8 mouse cellular contexts compared by ENCODE assay signal in genomic region chr10:81069836-81070235, GRCm38 (mm10). TPM values are rescaled to one million over a fixed set of nuclear protein-coding genes. Genes with fewer than 3 reads are reported as not detected.
DNase-seq lines count a peak whose midpoint lies in the region; ATAC-seq and TF ChIP-seq lines count a peak whose summit lies in the region.

Thop1 (plus strand) TSS chr10:81070035.

- H3K4me2 ChIP-seq in embryonic facial prominence, embryonic 13.5 days = peak within 1 kb of the TSS; percentile 75
- H3K4me2 ChIP-seq in limb, embryonic 12.5 days = peak within 1 kb of the TSS; percentile 70
- peak within 1 kb of the TSS; percentile 85 for H3K4me2 ChIP-seq in midbrain, embryonic 15.5 days

- H3K9ac ChIP-seq in embryonic facial prominence, embryonic 13.5 days = peak within 1 kb of the TSS; percentile 90
- H3K9ac ChIP-seq in limb, embryonic 12.5 days (replicated peaks) = peak within 1 kb of the TSS; percentile 83
- H3K9ac ChIP-seq in midbrain, embryonic 15.5 days = peak within 1 kb of the TSS; percentile 86

- H3K27ac ChIP-seq in embryonic facial prominence, embryonic 13.5 days = no peak within 1 kb of the TSS
- H3K27ac ChIP-seq in kidney, adult 2 months (ENCODE audit: insufficient read depth, low read depth, low read length) = no peak within 1 kb of the TSS
- peak within 1 kb of the TSS; percentile 62; the same call in 1 of the 2 replicates for H3K27ac ChIP-seq in limb, embryonic 12.5 days
- H3K27ac ChIP-seq in midbrain, embryonic 15.5 days = peak within 1 kb of the TSS; percentile 77
- no peak within 1 kb of the TSS for H3K27ac ChIP-seq in spleen, adult 2 months (ENCODE audit: insufficient read depth, low read length)

- no peak for TF ChIP-seq CTCF in kidney, adult 2 months (conservative IDR thresholded peaks at IDR 0.05; ENCODE audit: insufficient read depth, insufficient read length, low read depth, low read length)
- no peak for TF ChIP-seq CTCF in spleen, adult 2 months (IDR thresholded peaks at IDR 0.05; ENCODE audit: extremely low read depth, insufficient read depth, insufficient read length, insufficient replicate concordance)

- H3K27me3 ChIP-seq in embryonic facial prominence, embryonic 13.5 days = no peaks in the 10 kb centered on the region
- no peaks in the 10 kb centered on the region for H3K27me3 ChIP-seq in kidney, adult 2 months (replicated peaks; ENCODE audit: control insufficient read depth, insufficient read depth, low read length)
- no peaks in the 10 kb centered on the region for H3K27me3 ChIP-seq in limb, embryonic 12.5 days
- no peaks in the 10 kb centered on the region for H3K27me3 ChIP-seq in midbrain, embryonic 15.5 days (replicated peaks)
- H3K27me3 ChIP-seq in spleen, adult 2 months (ENCODE audit: control insufficient read depth, insufficient read depth, low read length) = no peaks in the 10 kb centered on the region

- no peaks in the 10 kb centered on the region for H3K9me3 ChIP-seq in embryonic facial prominence, embryonic 13.5 days
- no peaks in the 10 kb centered on the region for H3K9me3 ChIP-seq in limb, embryonic 12.5 days
- H3K9me3 ChIP-seq in midbrain, embryonic 15.5 days = no peaks in the 10 kb centered on the region

- peak; percentile 97 for DNase-seq in 3134 (ENCODE audit: extremely low read depth, insufficient read length, low spot score)
- DNase-seq in adrenal gland, postnatal 36 days = peak; percentile 98 to 99
- peak; percentile 97 to 99 for DNase-seq in heart, adult 18-20 months
- DNase-seq in kidney, adult 2 months = peak; percentile 99
- DNase-seq in spleen, adult 2 months (ENCODE audit: low read depth in 1 of 2, low spot score in 2 of 2) = peak; percentile 98 to 99

- peaks cover 27% of the 10 kb centered on the region for H3K36me3 ChIP-seq in embryonic facial prominence, embryonic 13.5 days
- no peaks in the 10 kb centered on the region for H3K36me3 ChIP-seq in kidney, adult 2 months (ENCODE audit: control insufficient read depth, insufficient read depth, low read length)
- peaks cover 21% of the 10 kb centered on the region for H3K36me3 ChIP-seq in limb, embryonic 12.5 days
- H3K36me3 ChIP-seq in midbrain, embryonic 15.5 days (replicated peaks) = peaks cover 16% of the 10 kb centered on the region; the same call in 1 of the 2 replicates
- H3K36me3 ChIP-seq in spleen, adult 2 months (ENCODE audit: control insufficient read depth, insufficient read depth, low read length) = no peaks in the 10 kb centered on the region

- peak; percentile 95 for ATAC-seq in embryonic facial prominence, embryonic 13.5 days (ENCODE audit: insufficient number of reproducible peaks, insufficient read depth, low FRiP score, low TSS enrichment, low read depth)
- ATAC-seq in limb, embryonic 12.5 days (ENCODE audit: insufficient number of reproducible peaks, insufficient read depth, low FRiP score, low TSS enrichment, low read depth) = peak; percentile 95
- ATAC-seq in midbrain, embryonic 15.5 days (replicated peaks) = peak; percentile 95

- H3K4me1 ChIP-seq in embryonic facial prominence, embryonic 13.5 days = peaks cover 18% of the 10 kb centered on the region
- H3K4me1 ChIP-seq in kidney, adult 2 months (ENCODE audit: control insufficient read depth, insufficient read depth, low read length) = peaks cover 4% of the 10 kb centered on the region; the same call in 1 of the 2 replicates
- H3K4me1 ChIP-seq in limb, embryonic 12.5 days (replicated peaks) = peaks cover 19% of the 10 kb centered on the region
- H3K4me1 ChIP-seq in midbrain, embryonic 15.5 days = peaks cover 24% of the 10 kb centered on the region
- peaks cover 8% of the 10 kb centered on the region; the same call in 1 of the 2 replicates for H3K4me1 ChIP-seq in spleen, adult 2 months (ENCODE audit: control insufficient read depth, insufficient read depth, insufficient read length)

- peak within 1 kb of the TSS; percentile 82 for H3K4me3 ChIP-seq in embryonic facial prominence, embryonic 13.5 days
- H3K4me3 ChIP-seq in kidney, adult 2 months (ENCODE audit: insufficient read depth, low read depth, low read length) = peak within 1 kb of the TSS; percentile 54
- peak within 1 kb of the TSS; percentile 72 for H3K4me3 ChIP-seq in limb, embryonic 12.5 days (replicated peaks)
- peak within 1 kb of the TSS; percentile 81 for H3K4me3 ChIP-seq in midbrain, embryonic 15.5 days
- H3K4me3 ChIP-seq in spleen, adult 2 months (ENCODE audit: extremely low read depth, insufficient read depth, insufficient read length) = peak within 1 kb of the TSS; percentile 59

- under 1% methylated on average over 35 of the region's 35 CpGs for WGBS in embryonic facial prominence, embryonic 13.5 days
- WGBS in kidney, adult 2 months = under 1% methylated on average over 35 of the region's 35 CpGs
- WGBS in limb, embryonic 12.5 days = under 1% methylated on average over 35 of the region's 35 CpGs
- WGBS in midbrain, embryonic 15.5 days = under 1% methylated on average over 35 of the region's 35 CpGs
- under 1% methylated on average over 35 of the region's 35 CpGs for WGBS in spleen, adult 2 months

- no peak for TF ChIP-seq POLR2A in kidney, adult 2 months (IDR thresholded peaks at IDR 0.05; ENCODE audit: low read depth, low read length)
- peak; percentile 47 for TF ChIP-seq POLR2A in spleen, adult 2 months (IDR thresholded peaks at IDR 0.05; ENCODE audit: low read depth, low read length)

RNA-seq across cellular contexts. Expression of gene Thop1, which starts in this region (rescaled TPM):
- 10 to 100 TPM; 51.5 to 56.6 TPM for total RNA-seq in adrenal gland, postnatal 36 days (2021)
- 58.2 and 60.9 TPM in 2 replicates for polyA plus RNA-seq in embryonic facial prominence, embryonic 13.5 days (2015; fragmentation: Nextera tagmentation; extraction: Ambion mirVana)
- 10 to 100 TPM; 12.8 to 14.8 TPM for total RNA-seq in heart, adult 18-20 months (2021)
- polyA plus RNA-seq in kidney, adult 2 months (2012; rRNA removed) = 22.2 and 26.1 TPM in 2 replicates
- 68.1 and 68.3 TPM in 2 replicates for polyA plus RNA-seq in limb, embryonic 12.5 days (2016; fragmentation: Nextera tagmentation; extraction: Ambion mirVana)
- 48.8 and 52.2 TPM in 2 replicates for polyA plus RNA-seq in midbrain, embryonic 15.5 days (2015; fragmentation: Nextera tagmentation; extraction: Ambion mirVana)
- polyA plus RNA-seq in spleen, adult 2 months (2012; rRNA removed) = 17.9 and 27.2 TPM in 2 replicates

Comparison
In these comparisons a context has a peak if more than half of its experiments do, and no peak if none do; other contexts are left out.
1. H3K27ac ChIP-seq: peak in limb, embryonic 12.5 days (single experiment) and midbrain, embryonic 15.5 days (single experiment); none in embryonic facial prominence, embryonic 13.5 days (single experiment), kidney, adult 2 months (single experiment) and spleen, adult 2 months (single experiment).
2. Peak in every context shown above with its lines, with median percentiles within 50 percentile points of each other: DNase-seq, ATAC-seq, H3K4me2 ChIP-seq, H3K4me3 ChIP-seq and H3K9ac ChIP-seq.